Mouse (Mus musculus): ENCODE results near the gene Zfp868.

- TF ChIP-seq CTCF (IDR thresholded peaks at IDR 0.05; ENCODE audit: borderline replicate concordance, insufficient read depth, low read depth, low read length) (no peak), POLR2A (IDR thresholded peaks at IDR 0.05; ENCODE audit: borderline replicate concordance, insufficient read depth, low read length) (no peak)
These were observed 35.9 kb upstream of the Zfp868 start for GRCm38 (mm10) chr8:69661294-69661693.

Data from cerebellum, adult 2 months (tissue).